Mouse (Mus musculus): ENCODE measurements around the gene Cops7b. TPM values are rescaled to one million over a fixed set of nuclear protein-coding genes. Genes with fewer than 3 reads are reported as not detected.

The Cops7b gene
- total and polyA plus RNA-seq, 2 experiments from 2014 or later = 37.6 to 54.3 TPM

- TF ChIP-seq CTCF (IDR thresholded peaks at IDR 0.05; ENCODE audit: low read depth) = peak; percentile 90
- peak; percentile 25; the same call in 1 of the 2 replicates for ATAC-seq
- no peak overlapping the region for H3K9ac ChIP-seq
- no peak overlapping the region for H3K27ac ChIP-seq (ENCODE audit: low read depth, low read length)
- no peak overlapping the region for H3K4me2 ChIP-seq (ENCODE audit: low read depth)
- no peak overlapping the region for H3K4me3 ChIP-seq (ENCODE audit: low read depth, low read length)
- no peaks in the 10 kb centered on the region for H3K27me3 ChIP-seq (ENCODE audit: insufficient read depth, low read length)
- H3K4me1 ChIP-seq (ENCODE audit: insufficient read depth) = no peaks in the 10 kb centered on the region
- no peaks in the 10 kb centered on the region for H3K36me3 ChIP-seq (ENCODE audit: insufficient read depth)
- no peaks in the 10 kb centered on the region for H3K9me3 ChIP-seq (ENCODE audit: low read length)
- DNase-seq = peak; percentile 72
- 13% methylated on average over 6 of the region's 6 CpGs for WGBS
Observed at GRCm38 (mm10) chr1:86650272-86650671, 67.6 kb downstream of the Cops7b start.

DNA sequence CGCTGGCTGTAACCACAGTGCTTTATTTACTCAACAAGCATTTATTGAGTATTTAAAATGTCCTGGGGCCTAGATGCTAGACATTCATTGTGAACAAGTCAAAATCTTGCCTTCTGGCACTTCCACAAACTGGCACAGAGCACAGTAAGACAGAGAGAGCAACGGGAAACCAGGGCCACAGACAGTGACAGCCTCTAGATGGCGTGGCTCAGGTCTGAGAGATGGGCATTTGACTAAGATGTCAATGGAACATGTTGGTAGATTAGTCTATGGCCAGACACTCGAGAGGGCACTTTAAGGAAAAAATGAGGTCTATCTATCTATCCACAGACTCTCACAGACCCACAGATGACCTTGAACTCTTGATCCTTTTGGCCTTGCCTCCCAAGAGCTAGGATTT lies 70.0 kb downstream of the Cops7b start:
- H3K27me3 ChIP-seq (ENCODE audit: insufficient read depth, low read length) = no peaks in the 10 kb centered on the region
- peak; percentile 9; the same call in 1 of the 2 replicates for TF ChIP-seq CTCF (IDR thresholded peaks at IDR 0.05; ENCODE audit: low read depth)
- no peak overlapping the region for H3K4me2 ChIP-seq (ENCODE audit: low read depth)
- H3K9ac ChIP-seq = no peak overlapping the region
- no peaks in the 10 kb centered on the region for H3K36me3 ChIP-seq (ENCODE audit: insufficient read depth)
- H3K4me1 ChIP-seq (ENCODE audit: insufficient read depth) = no peaks in the 10 kb centered on the region
- no peak overlapping the region for H3K27ac ChIP-seq (ENCODE audit: low read depth, low read length)
- WGBS = 59% methylated on average over 4 of the region's 4 CpGs
- no peak for DNase-seq
- ATAC-seq = no peak
- H3K9me3 ChIP-seq (ENCODE audit: low read length) = no peaks in the 10 kb centered on the region
- no peak overlapping the region for H3K4me3 ChIP-seq (ENCODE audit: low read depth, low read length)

GRCm38 (mm10) chr1:86657071-86657470 lies 74.4 kb downstream of the Cops7b start:
- WGBS = 65% methylated on average over 5 of the region's 5 CpGs
- Histone ChIP-seq H3K4me2 (ENCODE audit: low read depth) (no peak overlapping the region), H3K9ac (no peak overlapping the region), H3K4me3 (ENCODE audit: low read depth, low read length) (no peak overlapping the region), H3K36me3 (ENCODE audit: insufficient read depth) (no peaks in the 10 kb centered on the region), H3K4me1 (ENCODE audit: insufficient read depth) (no peaks in the 10 kb centered on the region), H3K27me3 (ENCODE audit: insufficient read depth, low read length) (no peaks in the 10 kb centered on the region), H3K9me3 (ENCODE audit: low read length) (no peaks in the 10 kb centered on the region), H3K27ac (ENCODE audit: low read depth, low read length) (no peak overlapping the region)
- ATAC-seq (no peak), DNase-seq (no peak)
- no peak for TF ChIP-seq CTCF (IDR thresholded peaks at IDR 0.05; ENCODE audit: low read depth)

Small RNAs within 50 kb of the gene (microRNA-seq; reads per million reads assigned to microRNA genes)
- 0 reads per million in 2 experiments for gene Gm22955

Other genes starting within 250 kb of the Cops7b start
- 35.9 and 50.6 TPM in 2 replicates for gene Ncl, start 223.5 kb upstream of the Cops7b start, total RNA-seq (2014; rRNA removed)
- gene Ncl, start 223.5 kb upstream of the Cops7b start, polyA plus RNA-seq (2015; fragmentation: Nextera tagmentation; extraction: Ambion mirVana) = 164 and 210 TPM in 2 replicates
- gene Nmur1, start 156.7 kb upstream of the Cops7b start, total RNA-seq (2014; rRNA removed) = 0.15 and 0.33 TPM in 2 replicates
- gene Nmur1, start 156.7 kb upstream of the Cops7b start, polyA plus RNA-seq (2015; fragmentation: Nextera tagmentation; extraction: Ambion mirVana) = 0.17 and 0.19 TPM in 2 replicates
- 0.29 TPM in 1 of 2 replicates, not detected in the other for gene Tex44, start 156.6 kb upstream of the Cops7b start, total RNA-seq (2014; rRNA removed)
- gene Tex44, start 156.6 kb upstream of the Cops7b start, polyA plus RNA-seq (2015; fragmentation: Nextera tagmentation; extraction: Ambion mirVana) = not detected in 2 replicates
- 1,921 and 1,968 TPM in 2 replicates for gene Ptma, start 56.2 kb upstream of the Cops7b start, total RNA-seq (2014; rRNA removed)
- 1,724 and 1,908 TPM in 2 replicates for gene Ptma, start 56.2 kb upstream of the Cops7b start, polyA plus RNA-seq (2015; fragmentation: Nextera tagmentation; extraction: Ambion mirVana)
- gene Pde6d, start 275 bp upstream of the Cops7b start, total RNA-seq (2014; rRNA removed) = 44.9 and 59.0 TPM in 2 replicates
- gene Pde6d, start 275 bp upstream of the Cops7b start, polyA plus RNA-seq (2015; fragmentation: Nextera tagmentation; extraction: Ambion mirVana) = 110 and 116 TPM in 2 replicates
- 5.7 and 6.3 TPM in 2 replicates for gene Nppc, start 87.7 kb downstream of the Cops7b start, total RNA-seq (2014; rRNA removed)
- 7.7 and 9.2 TPM in 2 replicates for gene Nppc, start 87.7 kb downstream of the Cops7b start, polyA plus RNA-seq (2015; fragmentation: Nextera tagmentation; extraction: Ambion mirVana)
- gene Dis3l2, start 120.9 kb downstream of the Cops7b start, total RNA-seq (2014; rRNA removed) = 49.2 and 53.6 TPM in 2 replicates
- 31.7 and 35.0 TPM in 2 replicates for gene Dis3l2, start 120.9 kb downstream of the Cops7b start, polyA plus RNA-seq (2015; fragmentation: Nextera tagmentation; extraction: Ambion mirVana)

All from forebrain, postnatal 0 days (tissue).